Mouse (Mus musculus) megakaryocyte-erythroid progenitor cell, adult 5-6 weeks (primary cell): ENCODE measurements around the gene Prelp. TPM values are rescaled to one million over a fixed set of nuclear protein-coding genes. Genes with fewer than 3 reads are reported as not detected.

Source experiments
- ATAC-seq: replicated peaks from 2 replicates; pipeline ENCODE4 v1.8.0; 2016; ENCODE audit warnings: mild to moderate bottlenecking, inconsistent platforms; ENCODE audit not compliant: severe bottlenecking, poor library complexity, low FRiP score, low TSS enrichment
- total RNA-seq, 2 experiments: library from RNA; stranded (forward) in 1 of 2; stranded (reverse) in 1 of 2; fragments of 200-1000, 215-1000 nt in 1 of 2; fragments of >200 nt in 1 of 2; fragmentation: Nextera tagmentation in 1 of 2; gene quantifications; 2 replicates each; pipeline ENCODE4 v1.2.3; 2014 to 2017

The Prelp gene
- total RNA-seq, 2 experiments from 2014 or later = 0.20 TPM; not detected in 1

GRCm38 (mm10) chr1:133908659-133909575, 12.3 kb downstream of the Prelp start:
- peak; percentile 58 for ATAC-seq

GRCm38 (mm10) chr1:133907949-133908658, 13.1 kb downstream of the Prelp start, which contains the start of gene Optc:
Gene Optc, minus strand, starts transcription at chr1:133907999.
- peak; percentile 60 for ATAC-seq

- no peak for ATAC-seq
Observed at GRCm38 (mm10) chr1:133906420-133906819, 14.8 kb downstream of the Prelp start.

- no peak for ATAC-seq
Observed at GRCm38 (mm10) chr1:133900825-133901224, 20.4 kb downstream of the Prelp start.

- no peak for ATAC-seq
Observed at GRCm38 (mm10) chr1:133899043-133899542, 22.1 kb downstream of the Prelp start.

GRCm38 (mm10) chr1:133897293-133897692, 23.9 kb downstream of the Prelp start:
- ATAC-seq = no peak

- ATAC-seq = no peak
Observed at GRCm38 (mm10) chr1:133891489-133891888, 29.7 kb downstream of the Prelp start.

- no peak for ATAC-seq
Observed at GRCm38 (mm10) chr1:133889949-133890598, 31.1 kb downstream of the Prelp start.

GRCm38 (mm10) chr1:133887538-133888250, 33.5 kb downstream of the Prelp start:
- peak; percentile 70 for ATAC-seq

- ATAC-seq = no peak
Observed at GRCm38 (mm10) chr1:133887044-133887443, 34.2 kb downstream of the Prelp start.

- no peak for ATAC-seq
Observed at GRCm38 (mm10) chr1:133886431-133886830, 34.8 kb downstream of the Prelp start.

GRCm38 (mm10) chr1:133885811-133886210, 35.4 kb downstream of the Prelp start:
- 0 out of 2 replicates have a peak, but pooled peaks have one; percentile 19 for ATAC-seq

- ATAC-seq = no peak
Observed at GRCm38 (mm10) chr1:133884746-133885145, 36.5 kb downstream of the Prelp start.

GRCm38 (mm10) chr1:133884090-133884489, 37.1 kb downstream of the Prelp start:
- no peak for ATAC-seq

- no peak for ATAC-seq
Observed at GRCm38 (mm10) chr1:133882283-133883217, 38.7 kb downstream of the Prelp start.

- no peak for ATAC-seq
Observed at GRCm38 (mm10) chr1:133881813-133882212, 39.4 kb downstream of the Prelp start.

GRCm38 (mm10) chr1:133878825-133879423, 42.3 kb downstream of the Prelp start:
- no peak for ATAC-seq

- no peak for ATAC-seq
Observed at GRCm38 (mm10) chr1:133876936-133877335, 44.3 kb downstream of the Prelp start.
